Comparison of ENCODE assay signal across 8 mouse cellular contexts in genomic region chr4:101419151-101419910, GRCm38 (mm10). TPM values are rescaled to one million over a fixed set of nuclear protein-coding genes. Genes with fewer than 3 reads are reported as not detected.
DNase-seq lines count a peak whose midpoint lies in the region; ATAC-seq and TF ChIP-seq lines count a peak whose summit lies in the region.

TSS of gene Ak4 (plus strand) at chr4:101419277.

- TF ChIP-seq EP300 in liver, embryonic 14.5 days (IDR thresholded peaks at IDR 0.05; ENCODE audit: low read depth) = no peak

- 0 out of 2 replicates have a peak, but pooled peaks cover 2% of the 10 kb centered on the region for H3K36me3 ChIP-seq in heart, embryonic 14.5 days (ENCODE audit: control insufficient read depth, insufficient read depth, low read length)
- H3K36me3 ChIP-seq in kidney, postnatal 0 days (ENCODE audit: insufficient read depth, low read length) = no peaks in the 10 kb centered on the region
- no peaks in the 10 kb centered on the region for H3K36me3 ChIP-seq in liver, embryonic 14.5 days (replicated peaks; ENCODE audit: control insufficient read depth, insufficient read depth, low read depth)
- no peaks in the 10 kb centered on the region for H3K36me3 ChIP-seq in neural tube, embryonic 12.5 days

- no peaks in the 10 kb centered on the region for H3K9me3 ChIP-seq in heart, embryonic 14.5 days (ENCODE audit: control insufficient read depth, low read length)
- no peaks in the 10 kb centered on the region for H3K9me3 ChIP-seq in kidney, postnatal 0 days (replicated peaks; ENCODE audit: low read length)
- no peaks in the 10 kb centered on the region for H3K9me3 ChIP-seq in liver, embryonic 14.5 days (ENCODE audit: control insufficient read depth, low read length)
- H3K9me3 ChIP-seq in neural tube, embryonic 12.5 days = no peaks in the 10 kb centered on the region

- H3K27me3 ChIP-seq in heart, embryonic 14.5 days (ENCODE audit: control insufficient read depth, insufficient read depth, low read length) = no peaks in the 10 kb centered on the region
- H3K27me3 ChIP-seq in kidney, postnatal 0 days (ENCODE audit: insufficient read depth, low read length) = no peaks in the 10 kb centered on the region
- H3K27me3 ChIP-seq in liver, embryonic 14.5 days (ENCODE audit: control insufficient read depth, insufficient read depth, low read length) = peaks cover 7% of the 10 kb centered on the region
- H3K27me3 ChIP-seq in neural tube, embryonic 12.5 days (replicated peaks) = 0 out of 2 replicates have a peak, but pooled peaks cover 9% of the 10 kb centered on the region

- H3K4me1 ChIP-seq in bone marrow macrophage, adult 2 months (ENCODE audit: control insufficient read depth, insufficient read depth, low read length) = 0 out of 2 replicates have a peak, but pooled peaks cover 2% of the 10 kb centered on the region
- no peaks in the 10 kb centered on the region for H3K4me1 ChIP-seq in embryonic fibroblast, embryonic 13.5 days (ENCODE audit: control insufficient read depth, insufficient read depth, low read length)
- H3K4me1 ChIP-seq in heart, embryonic 14.5 days (ENCODE audit: control insufficient read depth in 2 of 2, insufficient read depth in 2 of 2, low read length in 2 of 2) = peaks cover 0 to 5% of the 10 kb centered on the region in 2 experiments; a peak in 1 of 4 replicates
- H3K4me1 ChIP-seq in kidney, postnatal 0 days (replicated peaks; ENCODE audit: insufficient read depth, low read length) = no peaks in the 10 kb centered on the region
- H3K4me1 ChIP-seq in liver, embryonic 14.5 days (replicated peaks; ENCODE audit: control insufficient read depth in 2 of 2, insufficient read depth in 2 of 2, low read length in 1 of 2) = peaks cover 0 to 4% of the 10 kb centered on the region in 2 experiments; a peak in 2 of 4 replicates
- H3K4me1 ChIP-seq in neural tube, embryonic 12.5 days = peaks cover 10% of the 10 kb centered on the region

- peak within 1 kb of the TSS; percentile 93 for H3K4me2 ChIP-seq in heart, embryonic 14.5 days (ENCODE audit: low read length)
- H3K4me2 ChIP-seq in kidney, postnatal 0 days (ENCODE audit: low read length) = peak within 1 kb of the TSS; percentile 100
- peak within 1 kb of the TSS; percentile 68 for H3K4me2 ChIP-seq in liver, embryonic 14.5 days (ENCODE audit: low read depth)
- H3K4me2 ChIP-seq in neural tube, embryonic 12.5 days (replicated peaks) = peak within 1 kb of the TSS; percentile 99

- under 1% methylated on average over 51 of the region's 74 CpGs for WGBS in heart, embryonic 14.5 days
- under 1% methylated on average over 44 of the region's 74 CpGs for WGBS in kidney, postnatal 0 days
- under 1% methylated on average over 62 of the region's 74 CpGs for WGBS in liver, embryonic 14.5 days (ENCODE audit: insufficient replicate concordance)
- under 1% methylated on average over 71 of the region's 74 CpGs for WGBS in neural tube, embryonic 12.5 days

- no peak for TF ChIP-seq CTCF in bone marrow macrophage, adult 2 months (IDR thresholded peaks at IDR 0.05; ENCODE audit: low read depth, low read length)
- no peak for TF ChIP-seq CTCF in embryonic fibroblast, embryonic 13.5 days (IDR thresholded peaks at IDR 0.05; ENCODE audit: borderline replicate concordance, insufficient read depth, low read length)
- TF ChIP-seq CTCF in kidney, postnatal 0 days (IDR thresholded peaks at IDR 0.05; ENCODE audit: low read depth) = no peak
- TF ChIP-seq CTCF in liver, embryonic 14.5 days (IDR thresholded peaks at IDR 0.05; ENCODE audit: low read depth) = no peak

- no peak for TF ChIP-seq POLR2A in bone marrow macrophage, adult 2 months (IDR thresholded peaks at IDR 0.05; ENCODE audit: borderline replicate concordance, low read depth, low read length)
- TF ChIP-seq POLR2A in embryonic fibroblast, embryonic 13.5 days (IDR thresholded peaks at IDR 0.05; ENCODE audit: low read depth, low read length) = 0 out of 2 replicates have a peak, but pooled peaks have one; percentile 17

- H3K4me3 ChIP-seq in bone marrow macrophage, adult 2 months (ENCODE audit: insufficient read depth, low read length) = peak within 1 kb of the TSS; percentile 82
- peak within 1 kb of the TSS; percentile 84 for H3K4me3 ChIP-seq in embryonic fibroblast, embryonic 13.5 days (ENCODE audit: insufficient read depth, low read length)
- H3K4me3 ChIP-seq in heart, embryonic 14.5 days (ENCODE audit: control insufficient read depth in 1 of 2, insufficient read depth in 1 of 2, low read depth in 1 of 2, low read length in 2 of 2) = peak within 1 kb of the TSS; percentile 91
- peak within 1 kb of the TSS; percentile 69 for H3K4me3 ChIP-seq in kidney, postnatal 0 days (replicated peaks; ENCODE audit: low read depth, low read length)
- peak within 1 kb of the TSS; percentile 55 to 62 for H3K4me3 ChIP-seq in liver, embryonic 14.5 days (ENCODE audit: insufficient read depth in 1 of 2, low read depth in 2 of 2, low read length in 2 of 2)
- H3K4me3 ChIP-seq in neural tube, embryonic 12.5 days = peak within 1 kb of the TSS; percentile 71

- H3K27ac ChIP-seq in bone marrow macrophage, adult 2 months (ENCODE audit: insufficient read depth, low read depth, low read length) = no peak within 1 kb of the TSS
- H3K27ac ChIP-seq in embryonic fibroblast, embryonic 13.5 days (ENCODE audit: insufficient read depth, low read length) = no peak within 1 kb of the TSS
- H3K27ac ChIP-seq in heart, embryonic 14.5 days (replicated peaks in 1 of 2; ENCODE audit: control insufficient read depth in 1 of 2, insufficient read depth in 1 of 2, low read depth in 2 of 2, low read length in 2 of 2) = peak within 1 kb of the TSS; percentile 53 to 78
- H3K27ac ChIP-seq in kidney, postnatal 0 days = peak within 1 kb of the TSS; percentile 50; the same call in 1 of the 2 replicates
- no peak within 1 kb of the TSS for H3K27ac ChIP-seq in liver, embryonic 14.5 days
- no peak within 1 kb of the TSS for H3K27ac ChIP-seq in neural tube, embryonic 12.5 days

- peak; percentile 40 for DNase-seq in kidney, postnatal 0 days (ENCODE audit: low spot score)
- no peak for DNase-seq in liver, embryonic 14.5 days (ENCODE audit: low read depth in 3 of 3, low spot score in 3 of 3)
- DNase-seq in thymus, postnatal 14 days = peak; percentile 60

- H3K9ac ChIP-seq in heart, embryonic 14.5 days (ENCODE audit: low read length) = peak within 1 kb of the TSS; percentile 97
- H3K9ac ChIP-seq in kidney, postnatal 0 days (ENCODE audit: low read depth, low read length) = peak within 1 kb of the TSS; percentile 69
- H3K9ac ChIP-seq in liver, embryonic 14.5 days (replicated peaks) = peak within 1 kb of the TSS; percentile 38; the same call in 1 of the 2 replicates
- H3K9ac ChIP-seq in neural tube, embryonic 12.5 days = peak within 1 kb of the TSS; percentile 78

- peak; percentile 47 for ATAC-seq in CD4-positive, CD25-positive, alpha-beta regulatory T cell, adult 4 months
- peak; percentile 75 for ATAC-seq in heart, embryonic 14.5 days (ENCODE audit: insufficient number of reproducible peaks, insufficient read depth, low FRiP score, low read depth)
- peak; percentile 70 for ATAC-seq in kidney, postnatal 0 days (replicated peaks; ENCODE audit: low FRiP score, low read depth)
- ATAC-seq in liver, embryonic 14.5 days (ENCODE audit: insufficient read depth) = peak; percentile 85
- peak; percentile 80 for ATAC-seq in neural tube, embryonic 12.5 days (ENCODE audit: low FRiP score, low read depth)

RNA-seq across cellular contexts. Expression of gene Ak4, which starts in this region (rescaled TPM):
- under 1 TPM; 0.09 to 0.99 TPM for polyA plus RNA-seq in CD4-positive, CD25-positive, alpha-beta regulatory T cell, adult 4 months (2017; shearing (Covaris generic))
- polyA plus RNA-seq in bone marrow macrophage, adult 2 months (2012; ENCODE audit: insufficient read depth, insufficient read length, missing spikeins) = 0.39 and 0.68 TPM in 2 replicates
- polyA plus RNA-seq in embryonic fibroblast, embryonic 13.5 days (2011; ENCODE audit: insufficient read length, low read depth, missing spikeins) = 7.8 and 9.1 TPM in 2 replicates
- polyA plus RNA-seq in heart, embryonic 14.5 days (2014; fragmentation: Nextera tagmentation; extraction: Ambion mirVana) = 7.7 and 8.3 TPM in 2 replicates
- 17.1 and 20.8 TPM in 2 replicates for polyA plus RNA-seq in kidney, postnatal 0 days (2015; fragmentation: Nextera tagmentation; extraction: Ambion mirVana)
- polyA plus RNA-seq in liver, embryonic 14.5 days (2012; rRNA removed) = 6.4 and 6.5 TPM in 2 replicates
- 3.5 and 4.5 TPM in 2 replicates for polyA plus RNA-seq in liver, embryonic 14.5 days (2014; fragmentation: Nextera tagmentation; extraction: Ambion mirVana)
- polyA plus RNA-seq in neural tube, embryonic 12.5 days (2016; fragmentation: Nextera tagmentation; extraction: Ambion mirVana) = 10.4 and 12.0 TPM in 2 replicates

Comparison
In these comparisons a context has a peak if more than half of its experiments do, and no peak if none do; other contexts are left out.
1. Peak in ATAC-seq in CD4-positive, CD25-positive, alpha-beta regulatory T cell, adult 4 months; RNA of the gene not detected or under 1 TPM.
2. H3K27ac ChIP-seq: peak in heart, embryonic 14.5 days (2 of 2) and kidney, postnatal 0 days (single experiment); none in bone marrow macrophage, adult 2 months (single experiment), embryonic fibroblast, embryonic 13.5 days (single experiment), liver, embryonic 14.5 days (single experiment) and neural tube, embryonic 12.5 days (single experiment).
3. H3K9ac ChIP-seq: peak in every context shown above with its lines; median percentile 97 in heart, embryonic 14.5 days; 78 in neural tube, embryonic 12.5 days; 69 in kidney, postnatal 0 days; 38 in liver, embryonic 14.5 days.
4. DNase-seq: peak in kidney, postnatal 0 days (single experiment) and thymus, postnatal 14 days (single experiment); none in liver, embryonic 14.5 days (0 of 3).
5. Peak in every context shown above with its lines, with median percentiles within 50 percentile points of each other: ATAC-seq, H3K4me3 ChIP-seq and H3K4me2 ChIP-seq.